Mouse (Mus musculus) WW6 (cell line): ENCODE data around the gene Eddm3b.
"Not testable (repeated sequence)": the region's sequence is repeated elsewhere in the genome, so short reads cannot be mapped to it uniquely, and the experiment has no call there.

Experiments
- DNase-seq: peaks from one replicate; pipeline ENCODE4 v3.0.0-alpha.2; 2013; ENCODE audit warnings: low read depth, low spot score

Eddm3b gene

GRCm38 (mm10) chr14:51142568-51142967 is 28.3 kb downstream of the Eddm3b start:
- DNase-seq = no peak

GRCm38 (mm10) chr14:51143287-51143686 is 29.1 kb downstream of the Eddm3b start:
- no peak for DNase-seq

GRCm38 (mm10) chr14:51143937-51144336 is 29.7 kb downstream of the Eddm3b start:
- no peak for DNase-seq

GRCm38 (mm10) chr14:51144451-51144850 is 30.2 kb downstream of the Eddm3b start:
- no peak for DNase-seq

DNA sequence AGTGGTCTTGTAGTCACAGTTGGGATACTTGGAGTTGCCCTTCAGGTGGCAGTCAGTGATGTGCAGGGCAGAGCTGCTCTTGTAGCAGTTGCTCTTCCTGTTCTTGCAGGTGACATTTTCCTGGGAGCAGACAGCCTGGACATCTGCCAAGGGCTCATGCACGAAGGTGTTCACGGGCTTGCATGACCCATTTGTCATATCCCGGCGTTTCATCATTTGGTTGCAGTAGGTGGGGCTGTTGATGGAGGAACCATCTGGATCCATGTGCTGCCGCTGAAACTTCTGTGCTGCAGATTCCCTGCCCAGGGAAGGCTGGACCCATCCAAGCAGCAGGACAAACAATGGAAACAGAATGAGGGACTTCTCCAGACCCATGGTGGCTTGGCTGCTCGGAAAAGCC is 31.3 kb downstream of the Eddm3b start:
- DNase-seq = no peak

- DNase-seq = no peak
Observed at GRCm38 (mm10) chr14:51146685-51147084, 32.5 kb downstream of the Eddm3b start, which contains the start of gene Rnase1. Rnase1 (minus strand) TSS chr14:51146785.

- no peak for DNase-seq
Observed at GRCm38 (mm10) chr14:51148006-51148405, 33.8 kb downstream of the Eddm3b start.

DNA sequence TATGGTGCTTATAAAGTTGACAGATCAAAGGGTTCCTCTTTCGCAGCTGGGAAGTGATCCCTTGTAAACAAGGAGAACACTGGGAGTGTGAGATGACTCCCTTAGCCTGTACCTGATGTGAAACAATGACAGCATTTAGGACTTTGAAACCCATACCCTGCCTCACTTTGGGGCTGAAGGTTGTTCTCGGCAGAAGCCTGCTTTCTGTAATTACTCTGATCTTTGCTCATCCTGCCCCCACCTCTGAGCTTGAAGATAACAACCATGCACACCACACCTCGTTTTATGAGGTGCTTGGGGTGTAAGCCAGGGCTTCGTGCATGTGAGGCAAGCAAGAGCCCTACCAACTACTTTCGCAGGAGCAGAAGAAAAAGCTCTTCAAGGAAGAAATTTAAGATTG is 34.9 kb downstream of the Eddm3b start:
- no peak for DNase-seq

GRCm38 (mm10) chr14:51150206-51150831 is 36.1 kb downstream of the Eddm3b start:
- no peak for DNase-seq

DNA sequence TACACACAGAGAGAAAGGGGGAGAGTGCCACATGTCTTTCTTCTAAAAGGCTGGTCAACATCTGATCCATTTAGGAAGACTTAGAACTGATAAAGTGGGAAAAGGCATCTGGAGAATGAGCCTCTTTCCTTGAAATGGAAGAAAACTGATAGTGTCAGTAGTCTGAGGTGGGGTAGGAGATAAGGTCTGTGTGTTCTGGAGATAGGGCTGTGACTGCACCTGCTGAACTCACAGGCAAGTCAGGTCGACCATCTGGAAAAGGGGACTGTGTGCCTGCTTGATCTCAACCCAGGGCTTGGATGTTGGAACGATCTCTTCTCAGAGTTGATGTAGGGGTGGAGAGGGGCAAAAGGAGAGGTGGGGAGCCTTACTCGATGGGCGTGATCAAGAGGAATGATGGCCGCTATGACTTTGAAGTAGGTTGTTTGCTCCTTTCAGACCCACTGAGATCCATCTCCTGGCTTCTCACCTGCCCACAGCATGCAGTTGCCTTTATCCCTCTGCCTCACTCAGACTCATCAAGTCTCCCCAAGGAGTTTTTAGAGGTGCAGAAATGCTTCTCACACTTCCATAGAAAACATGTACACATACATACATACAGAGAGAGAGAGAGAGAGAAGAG is 38.1 kb downstream of the Eddm3b start:
- DNase-seq = no peak

DNA sequence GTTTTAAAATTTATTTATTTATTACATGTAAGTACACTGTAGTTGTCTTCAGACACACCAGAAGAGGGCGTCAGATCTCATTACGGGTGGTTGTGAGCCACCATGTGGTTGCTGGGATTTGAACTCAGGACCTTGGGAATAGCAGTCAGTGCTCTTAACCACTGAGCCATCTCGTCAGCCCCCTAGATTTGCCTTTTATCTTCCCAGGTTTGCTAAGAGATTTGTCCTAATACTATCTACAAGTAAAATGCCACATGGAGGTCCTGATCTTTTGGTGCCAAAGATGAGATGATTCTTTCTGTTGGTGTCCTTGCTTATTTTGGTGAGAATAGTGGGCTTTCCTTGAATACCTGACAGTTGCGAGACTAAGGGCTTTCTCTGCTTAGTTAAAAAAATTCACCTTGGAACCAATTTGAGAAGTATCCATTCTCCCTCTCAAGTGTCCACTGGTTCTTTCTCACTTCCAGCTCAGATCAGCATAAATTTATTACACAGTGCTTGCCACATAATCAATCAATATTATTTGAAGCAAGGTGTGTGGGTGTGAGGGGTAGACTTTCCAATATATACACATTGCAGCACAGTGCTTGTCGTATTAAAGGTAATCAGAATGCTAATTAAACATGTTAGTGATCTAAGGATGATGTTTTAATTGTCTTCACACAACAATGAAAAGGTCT is 42.0 kb downstream of the Eddm3b start:
- no peak for DNase-seq

- no peak for DNase-seq
Observed at GRCm38 (mm10) chr14:51156736-51157068, 42.5 kb downstream of the Eddm3b start.

DNA sequence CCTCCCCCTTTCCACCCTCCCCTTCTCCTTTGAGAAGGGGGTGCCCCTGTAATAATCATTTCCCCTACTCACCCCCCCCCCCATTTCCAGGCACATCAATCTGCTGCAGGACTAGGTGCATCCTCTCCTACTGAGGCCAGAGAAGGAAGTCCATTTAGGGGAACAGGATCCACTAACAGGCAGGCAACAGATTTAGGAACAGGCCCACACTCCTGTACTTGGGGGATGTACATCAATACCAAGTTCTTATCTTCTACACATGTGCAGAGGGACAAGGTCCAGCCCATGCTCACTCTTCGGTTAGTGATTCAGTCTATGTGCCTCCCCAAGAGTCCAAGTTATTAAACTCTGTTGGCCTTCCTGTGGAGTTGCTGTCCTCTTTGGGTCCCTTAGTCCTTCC is 42.8 kb downstream of the Eddm3b start:
- DNase-seq = no peak

DNA sequence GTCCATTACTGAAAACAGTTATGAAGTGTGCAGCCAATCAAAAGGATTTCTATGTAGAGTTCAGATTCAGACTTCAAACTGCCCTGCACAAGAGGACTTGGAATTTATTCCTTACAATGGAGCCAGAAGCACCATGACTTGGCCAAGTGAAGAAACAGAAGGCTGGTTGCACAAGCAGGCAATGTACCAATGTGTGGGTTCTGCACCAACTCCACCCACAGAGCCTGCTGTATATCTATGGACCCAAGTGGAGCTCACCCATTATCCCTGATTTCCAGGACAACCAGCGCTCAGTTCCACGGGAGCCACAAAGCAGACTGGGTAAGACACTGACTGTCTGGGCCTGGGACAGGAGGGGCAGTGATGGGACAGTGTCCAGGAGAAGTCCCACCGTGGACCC is 47.8 kb downstream of the Eddm3b start, which contains the start of gene Rnase2b:
Gene Rnase2b (plus strand): TSS at position 285 of the 400 bp plus-strand sequence.
- DNase-seq = not testable (repeated sequence)

DNA sequence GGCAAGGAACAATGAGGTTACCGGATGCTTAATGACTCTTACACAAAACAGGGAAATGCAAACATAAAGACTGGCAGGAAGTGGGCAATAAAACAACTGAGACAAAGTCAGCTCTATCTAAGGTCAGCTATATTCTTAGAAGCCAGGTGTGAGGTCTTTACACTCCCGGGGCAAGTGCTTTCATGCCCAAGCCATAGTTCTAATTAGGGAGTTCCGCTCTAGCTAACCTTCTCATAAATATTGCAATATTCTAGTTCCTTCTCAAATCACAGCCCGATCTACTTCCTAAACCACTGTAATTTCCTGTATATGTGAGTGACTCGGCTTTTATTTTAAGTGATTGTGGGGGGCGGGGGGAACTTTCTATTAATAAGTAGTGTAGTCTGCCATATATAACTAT is 49.1 kb downstream of the Eddm3b start:
- not testable (repeated sequence) for DNase-seq

GRCm38 (mm10) chr14:51165435-51165834 is 51.2 kb downstream of the Eddm3b start:
- DNase-seq = no peak

- no peak for DNase-seq
Observed at GRCm38 (mm10) chr14:51166068-51166467, 51.8 kb downstream of the Eddm3b start.
